Mouse (Mus musculus) spleen, adult 2 months (tissue): ENCODE results near the gene Orm3.

Source experiments
- CTCF ChIP-seq: fragments of 200-500 bp; IDR thresholded peaks from 2 replicates; pipeline ENCODE4 v1.5.1; 2011; ENCODE audit warnings: mild to moderate bottlenecking, inconsistent platforms; ENCODE audit not compliant: insufficient read depth, insufficient read length, insufficient replicate concordance; ENCODE audit errors: extremely low read depth
- POLR2A ChIP-seq: fragments of 200-500 bp; IDR thresholded peaks from 2 replicates; pipeline ENCODE4 v1.6.1; 2011; ENCODE audit warnings: low read depth, low read length, inconsistent platforms

GRCm38 (mm10) chr4:63399691-63400270, 43.8 kb downstream of the Orm3 start:
- no peak for TF ChIP-seq CTCF
- TF ChIP-seq POLR2A: no peak
